Mouse (Mus musculus) v-Abl transformed pro-B cells (cell line): ENCODE data around the gene A430078G23Rik.
"Not testable (repeated sequence)": the region's sequence is repeated elsewhere in the genome, so short reads cannot be mapped to it uniquely, and the experiment has no call there.

Experiments
- in situ Hi-C, 2 experiments: fragments of 400-800 bp; cut with MboI; formaldehyde crosslinking; loops; one replicate each; pipeline ENCODE4 v1.15.1; 2025; ENCODE audit not compliant: unreplicated experiment in 2 of 2

Gene A430078G23Rik

GRCm38 (mm10) chr8:3353189-3353810 is at the start of gene A430078G23Rik:
TSS of gene A430078G23Rik (plus strand) at chr8:3353415.
- in situ Hi-C loops, result loop anchor here (10.0 kb wide), 4 partner anchors 272 to 1262 kb away; partner anchors contain the start of genes Fcor (in 2 of the 2), Trappc5 (in 2 of the 2), Pcp2 (in 1 of the 2) and Pet100 (in 1 of the 2)

- in situ Hi-C loops, result not testable (repeated sequence)
Observed at GRCm38 (mm10) chr8:3308205-3308800, 44.9 kb upstream of the A430078G23Rik start.

GRCm38 (mm10) chr8:3309636-3310035 is 43.6 kb upstream of the A430078G23Rik start:
- in situ Hi-C loops, result no loop called here

- in situ Hi-C loops, result no loop called here
Observed at GRCm38 (mm10) chr8:3311482-3311881, 41.7 kb upstream of the A430078G23Rik start.

- in situ Hi-C loops, result not testable (repeated sequence)
Observed at GRCm38 (mm10) chr8:3313417-3313816, 39.8 kb upstream of the A430078G23Rik start.

- in situ Hi-C loops, result no loop called here
Observed at GRCm38 (mm10) chr8:3313843-3314242, 39.4 kb upstream of the A430078G23Rik start.

GRCm38 (mm10) chr8:3314345-3314744 is 38.9 kb upstream of the A430078G23Rik start:
- in situ Hi-C loops, result no loop called here

GRCm38 (mm10) chr8:3316585-3316984 is 36.6 kb upstream of the A430078G23Rik start:
- in situ Hi-C loops, result no loop called here

GRCm38 (mm10) chr8:3319267-3319666 is 33.9 kb upstream of the A430078G23Rik start:
- in situ Hi-C loops, result not testable (repeated sequence)

- in situ Hi-C loops, result no loop called here
Observed at GRCm38 (mm10) chr8:3324253-3324652, 29.0 kb upstream of the A430078G23Rik start.

- in situ Hi-C loops, result no loop called here
Observed at GRCm38 (mm10) chr8:3327056-3327455, 26.2 kb upstream of the A430078G23Rik start.

GRCm38 (mm10) chr8:3327538-3328245 is 25.5 kb upstream of the A430078G23Rik start:
- in situ Hi-C loops, result no loop called here

GRCm38 (mm10) chr8:3330662-3331061 is 22.6 kb upstream of the A430078G23Rik start:
- in situ Hi-C loops, result loop anchor here (10.0 kb wide), 1 partner anchor 146 kb away; no protein-coding TSS in a partner anchor

GRCm38 (mm10) chr8:3331692-3332091 is 21.5 kb upstream of the A430078G23Rik start:
- in situ Hi-C loops, result loop anchor here (10.0 kb wide), 1 partner anchor 147 kb away; no protein-coding TSS in a partner anchor

GRCm38 (mm10) chr8:3335881-3336280 is 17.3 kb upstream of the A430078G23Rik start:
- in situ Hi-C loops, result loop anchor here (10.0 kb wide), 1 partner anchor 151 kb away; no protein-coding TSS in a partner anchor

- in situ Hi-C loops, result loop anchor here (10.0 kb wide), 1 partner anchor 152 kb away; no protein-coding TSS in a partner anchor
Observed at GRCm38 (mm10) chr8:3336658-3337524, 16.3 kb upstream of the A430078G23Rik start.

GRCm38 (mm10) chr8:3337525-3337824 is 15.7 kb upstream of the A430078G23Rik start:
- in situ Hi-C loops, result loop anchor here (10.0 kb wide), 1 partner anchor 153 kb away; no protein-coding TSS in a partner anchor

GRCm38 (mm10) chr8:3337971-3338370 is 15.2 kb upstream of the A430078G23Rik start:
- in situ Hi-C loops, result loop anchor here (10.0 kb wide), 1 partner anchor 153 kb away; no protein-coding TSS in a partner anchor

GRCm38 (mm10) chr8:3340711-3341110 is 12.5 kb upstream of the A430078G23Rik start:
- in situ Hi-C loops, result not testable (repeated sequence)

- in situ Hi-C loops, result no loop called here
Observed at GRCm38 (mm10) chr8:3345337-3345736, 7.9 kb upstream of the A430078G23Rik start.
